Mouse (Mus musculus) bone marrow macrophage, adult 2 months (primary cell): ENCODE measurements around the gene Hmgb1.

ENCODE experiments used
- CTCF ChIP-seq: IDR thresholded peaks from 2 replicates; pipeline ENCODE4 v1.5.1; 2012; ENCODE audit warnings: low read depth, mild to moderate bottlenecking, low read length, moderate library complexity
- POLR2A ChIP-seq: IDR thresholded peaks from 2 replicates; pipeline ENCODE4 v1.6.1; 2012; ENCODE audit warnings: mild to moderate bottlenecking, low read depth, low read length, borderline replicate concordance

GRCm38 (mm10) chr5:149046650-149047049 lies 137.6 kb downstream of the Hmgb1 start:
- TF ChIP-seq CTCF, result no peak
- TF ChIP-seq POLR2A, result no peak
